Mouse (Mus musculus) forebrain, embryonic 11.5 days (tissue): ENCODE results near the gene Map7d1. TPM values are rescaled to one million over a fixed set of nuclear protein-coding genes. Genes with fewer than 3 reads are reported as not detected.

Source experiments
- ATAC-seq: fragments of 200-750 bp; cut with Nextera tagmentation; replicated peaks from 2 replicates; pipeline ENCODE4 v1.8.0; 2017; ENCODE audit warnings: moderate TSS enrichment; ENCODE audit not compliant: low FRiP score
- DNase-seq: peaks from one replicate; pipeline ENCODE4 v3.0.0-alpha.2; 2017; ENCODE audit warnings: low spot score
- H3K27ac ChIP-seq: fragments of 300-500 bp; sonication (generic); 2 replicates; pipeline ENCODE4 v1.5.1; 2014; ENCODE audit warnings: low read depth, low read length
- H3K27me3 ChIP-seq: fragments of 300-500 bp; sonication (generic); 2 replicates; pipeline ENCODE4 v1.6.1; 2014; ENCODE audit warnings: mild to moderate bottlenecking, low read length, mixed read lengths; ENCODE audit not compliant: control insufficient read depth, insufficient read depth
- H3K36me3 ChIP-seq: fragments of 300-500 bp; sonication (generic); 2 replicates; pipeline ENCODE4 v1.6.1; 2014; ENCODE audit warnings: mild to moderate bottlenecking, low read length, moderate library complexity, mixed read lengths; ENCODE audit not compliant: control insufficient read depth, insufficient read depth
- H3K4me1 ChIP-seq: fragments of 300-500 bp; sonication (generic); replicated peaks from 2 replicates; pipeline ENCODE4 v1.6.1; 2014; ENCODE audit warnings: low read length, mixed read lengths; ENCODE audit not compliant: control insufficient read depth, insufficient read depth
- H3K4me2 ChIP-seq: fragments of 300-500 bp; sonication (generic); 2 replicates; pipeline ENCODE4 v1.6.1; 2014; ENCODE audit warnings: low read depth, mild to moderate bottlenecking, low read length, moderate library complexity, mixed read lengths; ENCODE audit not compliant: severe bottlenecking
- H3K4me3 ChIP-seq: fragments of 300-500 bp; sonication (generic); 2 replicates; pipeline ENCODE4 v1.5.1; 2014; ENCODE audit warnings: low read depth, low read length
- H3K9ac ChIP-seq: fragments of 300-500 bp; sonication (generic); 2 replicates; pipeline ENCODE4 v1.6.1; 2014; ENCODE audit warnings: low read length
- H3K9me3 ChIP-seq: fragments of 300-500 bp; sonication (generic); 2 replicates; pipeline ENCODE4 v1.6.1; 2016; ENCODE audit warnings: low read length, mixed read lengths; ENCODE audit not compliant: control insufficient read depth
- WGBS: fragments of 180-500 bp; shearing (Covaris S2); extraction: QIAGEN DNeasy Blood & Tissue Kit; methylation state at CpG from one replicate; pipeline ENCODE4 v1.1.7; 2014; 5-methylcytosine and 5-hydroxymethylcytosine counted together
- polyA plus RNA-seq: library from polyadenylated mRNA; unstranded; fragments of >200 nt; fragmentation: Nextera tagmentation; extraction: Ambion mirVana; gene quantifications from 2 replicates; pipeline ENCODE4 v1.2.1, GENCODE M21; 2014

The Map7d1 gene
- polyA plus RNA-seq, 1 experiment from 2014 or later = 80.6 TPM

- no peak for ATAC-seq
- H3K27me3 ChIP-seq = no peaks in the 10 kb centered on the region
- no peak overlapping the region for H3K27ac ChIP-seq
- DNase-seq = no peak
- H3K4me1 ChIP-seq = peaks cover 9% of the 10 kb centered on the region; the same call in 1 of the 2 replicates
- no peak overlapping the region for H3K9ac ChIP-seq
- no peaks in the 10 kb centered on the region for H3K36me3 ChIP-seq
- 88% methylated on average over 12 of the region's 12 CpGs for WGBS
- no peaks in the 10 kb centered on the region for H3K9me3 ChIP-seq
- H3K4me3 ChIP-seq = no peak overlapping the region
- no peak overlapping the region for H3K4me2 ChIP-seq
Observed at GRCm38 (mm10) chr4:126204661-126205230, 51.4 kb downstream of the Map7d1 start.

GRCm38 (mm10) chr4:126204016-126204415 is 52.1 kb downstream of the Map7d1 start:
- no peak overlapping the region for H3K27ac ChIP-seq
- no peak for DNase-seq
- 86% methylated on average over 8 of the region's 8 CpGs for WGBS
- H3K4me2 ChIP-seq = no peak overlapping the region
- H3K4me3 ChIP-seq = no peak overlapping the region
- peaks cover 9% of the 10 kb centered on the region; the same call in 1 of the 2 replicates for H3K4me1 ChIP-seq
- H3K9ac ChIP-seq = no peak overlapping the region
- no peaks in the 10 kb centered on the region for H3K27me3 ChIP-seq
- ATAC-seq = no peak
- H3K9me3 ChIP-seq = no peaks in the 10 kb centered on the region
- no peaks in the 10 kb centered on the region for H3K36me3 ChIP-seq

DNA sequence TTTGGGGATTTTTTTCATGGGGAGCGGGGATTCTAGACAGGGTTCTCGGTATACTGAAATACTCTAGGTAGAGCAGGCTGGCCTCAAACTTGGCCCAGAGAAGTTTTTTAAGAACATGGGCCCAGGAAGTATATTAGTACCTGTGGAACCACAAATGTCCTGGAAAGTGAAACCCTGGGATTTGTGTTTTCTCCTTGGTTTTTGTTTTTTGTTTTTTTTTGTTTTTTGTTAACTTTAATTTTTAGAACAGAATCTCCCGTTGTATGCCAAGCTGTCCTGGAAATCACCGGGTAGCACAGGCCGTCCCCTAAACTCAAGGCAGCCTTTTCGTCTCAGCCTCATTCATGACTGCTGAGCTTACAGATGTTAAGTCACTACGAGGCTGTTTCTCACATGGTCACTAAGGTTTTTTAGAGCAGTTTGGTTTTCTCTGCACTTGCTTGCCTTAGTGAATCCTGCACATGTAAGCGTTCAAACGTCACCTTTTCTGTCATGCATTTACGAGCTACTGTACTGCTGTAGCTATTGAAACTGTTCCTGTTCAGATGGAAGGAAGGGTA is 52.7 kb downstream of the Map7d1 start:
- WGBS = 73% methylated on average over 10 of the region's 10 CpGs

DNA sequence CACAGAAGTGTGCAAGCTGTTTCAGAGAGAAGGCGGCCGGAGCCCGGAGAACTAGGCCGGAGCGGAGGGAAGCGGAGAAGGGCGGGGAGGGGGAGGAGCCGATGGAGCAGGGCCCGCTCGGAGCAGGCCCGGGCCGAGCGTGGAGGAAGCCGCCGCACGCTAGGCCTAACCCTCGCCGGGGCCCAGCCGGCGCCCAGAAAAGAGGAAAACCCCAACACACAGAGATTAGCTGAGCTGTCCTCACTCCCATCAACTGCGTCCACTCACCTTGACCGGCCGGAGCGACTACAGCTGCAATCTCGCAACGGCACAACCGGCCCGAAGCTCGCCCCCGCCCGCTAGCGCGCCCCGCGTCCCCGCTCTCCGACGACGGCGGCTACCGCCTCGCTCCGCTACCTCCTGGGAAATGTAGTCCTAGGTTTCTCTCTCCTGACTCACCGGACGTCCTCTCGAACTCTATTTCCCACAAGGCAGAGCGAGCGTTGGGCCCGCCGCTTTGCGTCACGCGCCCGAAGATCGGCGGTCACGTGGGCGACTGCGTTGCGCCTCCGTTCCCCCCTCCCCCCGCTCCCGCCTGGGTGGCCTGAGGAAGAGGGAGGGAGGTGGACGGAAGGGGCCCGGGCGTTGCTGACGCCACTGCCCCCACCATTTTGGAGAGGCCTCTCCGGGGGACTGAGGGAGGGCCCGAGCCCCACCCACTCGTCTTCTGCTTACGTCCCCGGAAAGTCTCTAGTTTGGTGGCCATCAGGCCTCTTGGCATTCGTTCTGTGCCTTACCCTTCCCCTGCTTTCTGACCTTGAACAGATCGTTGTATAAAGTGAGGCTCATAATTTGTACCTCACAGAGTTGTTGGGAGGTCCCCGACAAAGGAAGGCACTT is 53.6 kb downstream of the Map7d1 start, which contains the start of gene Thrap3:
Gene Thrap3, minus strand, starts transcription at position 458 of the 879 bp plus-strand sequence.
- WGBS = under 1% methylated on average over 69 of the region's 75 CpGs
- peaks cover 9% of the 10 kb centered on the region; the same call in 1 of the 2 replicates for H3K4me1 ChIP-seq
- no peaks in the 10 kb centered on the region for H3K9me3 ChIP-seq
- peak within 1 kb of the TSS; percentile 73 for H3K4me2 ChIP-seq
- DNase-seq (peak; percentile 99), ATAC-seq (peak; percentile 99)
- peak within 1 kb of the TSS; percentile 57 for H3K4me3 ChIP-seq
- no peaks in the 10 kb centered on the region for H3K27me3 ChIP-seq
- H3K36me3 ChIP-seq = no peaks in the 10 kb centered on the region
- peak within 1 kb of the TSS; percentile 67 for H3K9ac ChIP-seq
- peak within 1 kb of the TSS; percentile 70 for H3K27ac ChIP-seq

More for the DNA sequence above, 52.7 kb downstream of the Map7d1 start:
- H3K4me3 ChIP-seq = peak overlapping the region; percentile 57; the same call in 1 of the 2 replicates
- ATAC-seq (no peak), DNase-seq (no peak)
- H3K9ac ChIP-seq = peak overlapping the region; percentile 57
- no peaks in the 10 kb centered on the region for H3K9me3 ChIP-seq
- no peaks in the 10 kb centered on the region for H3K36me3 ChIP-seq
- peak overlapping the region; percentile 61 for H3K4me2 ChIP-seq
- H3K4me1 ChIP-seq = peaks cover 9% of the 10 kb centered on the region; the same call in 1 of the 2 replicates
- H3K27ac ChIP-seq = peak overlapping the region; percentile 66
- H3K27me3 ChIP-seq = no peaks in the 10 kb centered on the region

DNA sequence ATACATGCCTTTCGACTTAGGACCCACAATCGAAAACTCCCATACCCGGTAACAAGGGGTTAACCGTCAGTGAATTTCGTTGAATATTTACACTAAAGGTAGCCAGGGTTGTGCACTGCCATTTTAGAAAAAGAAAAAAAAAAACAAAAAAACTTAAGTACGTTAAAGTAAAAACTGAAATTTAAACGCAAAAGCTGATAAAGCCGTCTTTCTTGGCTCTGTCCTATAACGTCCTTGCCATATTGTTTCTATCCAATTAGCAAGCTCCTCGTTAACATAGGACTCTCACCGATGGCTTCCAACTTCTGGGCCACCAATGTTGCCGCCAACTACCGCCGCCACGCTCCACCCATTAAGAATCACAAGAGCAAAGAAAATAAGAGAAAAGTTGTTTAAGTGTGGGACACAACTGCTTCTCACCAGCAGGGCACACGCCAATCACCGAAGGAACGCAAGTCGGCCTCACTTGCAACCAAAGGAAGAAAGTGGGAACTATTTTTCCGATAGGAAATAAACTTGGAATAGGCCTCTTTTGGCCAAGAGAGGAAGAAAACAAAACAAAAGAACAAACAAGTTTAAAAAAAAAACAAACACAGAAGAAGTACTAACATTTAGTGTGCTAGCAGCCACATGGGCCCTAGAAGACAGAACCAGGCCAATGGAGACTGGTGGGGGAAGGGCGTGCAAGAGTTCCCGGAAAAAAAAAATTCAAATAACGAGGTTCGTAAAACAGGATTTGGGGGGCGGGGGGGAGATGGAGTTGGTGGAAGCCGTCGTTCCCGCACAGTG is 54.4 kb downstream of the Map7d1 start:
- Histone ChIP-seq H3K4me1 (peaks cover 9% of the 10 kb centered on the region; the same call in 1 of the 2 replicates), H3K9ac (peak overlapping the region; percentile 67), H3K27me3 (no peaks in the 10 kb centered on the region), H3K27ac (peak overlapping the region; percentile 70), H3K36me3 (no peaks in the 10 kb centered on the region), H3K9me3 (no peaks in the 10 kb centered on the region), H3K4me2 (peak overlapping the region; percentile 73), H3K4me3 (peak overlapping the region; percentile 57)
- under 1% methylated on average over 28 of the region's 28 CpGs for WGBS
- DNase-seq = peak; percentile 73
- ATAC-seq = no peak

GRCm38 (mm10) chr4:126200656-126201055 is 55.5 kb downstream of the Map7d1 start:
- 73% methylated on average over 2 of the region's 2 CpGs for WGBS
- peak overlapping the region; percentile 73 for H3K4me2 ChIP-seq
- peaks cover 9% of the 10 kb centered on the region; the same call in 1 of the 2 replicates for H3K4me1 ChIP-seq

DNA sequence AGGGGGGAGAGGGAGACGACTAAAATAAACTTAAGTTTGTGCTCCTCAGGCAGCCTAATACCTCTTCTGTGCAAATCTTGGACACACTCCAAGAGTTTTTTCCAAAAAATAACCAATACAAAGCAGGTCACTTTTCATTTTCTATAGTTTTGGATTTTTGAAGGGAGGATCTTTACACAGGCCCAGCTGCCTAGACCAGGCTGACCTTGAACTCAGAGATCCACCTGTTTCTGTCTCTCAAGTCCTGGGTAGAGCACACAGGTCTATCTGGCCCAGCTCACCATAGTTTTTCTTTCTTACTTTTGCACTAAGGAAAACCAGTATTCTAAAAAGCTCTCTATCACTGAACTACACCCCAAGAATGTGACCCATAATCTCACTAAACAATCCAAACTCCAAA is 56.1 kb downstream of the Map7d1 start:
- DNase-seq = no peak
- Histone ChIP-seq H3K27ac (no peak overlapping the region), H3K4me1 (peaks cover 9% of the 10 kb centered on the region; the same call in 1 of the 2 replicates), H3K4me3 (peak overlapping the region; percentile 57; the same call in 1 of the 2 replicates), H3K4me2 (peak overlapping the region; percentile 73; the same call in 1 of the 2 replicates), H3K27me3 (no peaks in the 10 kb centered on the region), H3K36me3 (no peaks in the 10 kb centered on the region; the same call in 1 of the 2 replicates), H3K9ac (no peak overlapping the region), H3K9me3 (no peaks in the 10 kb centered on the region)
- ATAC-seq = no peak
- WGBS = 88% methylated on average over 1 of the region's 1 CpGs

More at GRCm38 (mm10) chr4:126200656-126201055, 55.5 kb downstream of the Map7d1 start:
- no peaks in the 10 kb centered on the region for H3K9me3 ChIP-seq
- H3K27ac ChIP-seq = no peak overlapping the region
- peak overlapping the region; percentile 67 for H3K9ac ChIP-seq
- peak overlapping the region; percentile 57 for H3K4me3 ChIP-seq
- no peaks in the 10 kb centered on the region for H3K27me3 ChIP-seq
- DNase-seq = no peak
- ATAC-seq = no peak
- H3K36me3 ChIP-seq = no peaks in the 10 kb centered on the region

DNA sequence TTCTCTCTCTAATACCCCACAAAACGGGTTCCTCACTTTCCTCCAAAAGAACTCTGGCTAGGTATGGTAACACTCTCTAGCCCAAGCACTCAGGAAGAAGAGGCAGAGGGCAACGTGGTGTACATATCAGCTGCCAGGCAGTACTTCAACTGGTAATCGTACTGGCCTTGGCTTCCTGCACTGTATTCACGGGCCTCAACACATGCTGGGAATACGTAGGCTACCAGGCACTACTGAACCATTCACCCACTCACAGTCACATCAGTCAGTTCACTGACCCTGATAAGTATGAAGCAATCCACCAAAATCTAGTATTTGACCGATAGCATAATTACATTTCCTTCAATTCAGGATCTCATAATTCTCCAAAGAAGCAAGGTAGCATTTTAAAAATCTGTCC is 56.6 kb downstream of the Map7d1 start:
- WGBS = 93% methylated on average over 6 of the region's 6 CpGs
- Histone ChIP-seq H3K27ac (no peak overlapping the region), H3K27me3 (no peaks in the 10 kb centered on the region), H3K9me3 (no peaks in the 10 kb centered on the region), H3K4me3 (no peak overlapping the region), H3K9ac (no peak overlapping the region), H3K4me1 (peaks cover 9% of the 10 kb centered on the region; the same call in 1 of the 2 replicates), H3K36me3 (no peaks in the 10 kb centered on the region; the same call in 1 of the 2 replicates), H3K4me2 (no peak overlapping the region)
- DNase-seq (no peak), ATAC-seq (no peak)
